Mouse (Mus musculus): ENCODE measurements around the gene Aifm2.

Gene Aifm2

DNA sequence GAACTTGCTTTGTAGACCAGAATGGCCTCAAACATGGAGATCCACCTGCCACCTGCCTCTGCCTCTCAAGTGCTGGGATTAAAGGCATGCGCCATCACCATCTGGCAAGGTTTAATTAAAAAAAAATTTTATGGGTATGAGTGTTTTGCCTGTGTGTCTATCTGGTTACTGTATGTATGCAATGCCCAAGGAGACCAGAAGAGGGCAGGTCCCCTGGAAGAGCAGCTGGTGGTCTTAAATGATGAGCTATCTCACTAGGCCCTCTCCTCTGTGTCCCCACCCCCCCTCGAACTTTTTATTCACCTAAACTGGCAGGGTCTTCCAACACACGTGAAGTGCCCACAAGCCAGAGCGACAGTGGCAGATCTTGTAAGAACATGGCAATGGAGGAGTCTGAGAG lies 26.8 kb downstream of the Aifm2 start:
- CTCF ChIA-PET: interaction anchor here (0.6 to 2.7 kb wide), 21 partner anchors 10 to 441 kb away, joined by 3 to 7 read pairs (median 4); no protein-coding TSS in a partner anchor
- POLR2A ChIA-PET: interaction anchor here in 3 of 4 experiments (0.6 to 1.0 kb wide), 4 partner anchors 8 to 122 kb away, joined by 4 to 5 read pairs (median 4); partner anchors contain the start of gene H2afy2 (in 1 of the 3)

DNA sequence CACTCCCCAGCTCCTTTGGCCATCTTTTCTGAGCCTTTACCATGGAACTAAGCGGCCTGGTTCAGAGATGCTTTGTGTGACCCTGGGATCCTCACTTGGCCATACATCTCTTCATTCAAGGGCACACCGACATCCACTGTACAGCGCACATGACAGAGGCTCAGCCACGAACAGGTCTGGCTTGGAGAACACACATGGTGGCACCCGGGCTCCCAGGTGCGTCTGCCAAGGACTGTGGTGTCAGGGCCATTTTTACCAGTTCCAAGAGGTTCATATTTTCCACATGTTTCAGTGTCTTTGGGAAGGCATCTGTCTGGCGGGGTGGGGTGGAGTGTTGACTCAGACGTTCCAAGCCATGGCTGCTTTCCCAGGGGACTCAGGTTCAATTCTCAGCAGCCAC lies 27.3 kb downstream of the Aifm2 start:
- CTCF ChIA-PET: interaction anchor here in 3 of 4 experiments (0.6 to 2.7 kb wide), 16 partner anchors 9 to 440 kb away, joined by 3 to 7 read pairs (median 4); no protein-coding TSS in a partner anchor
- POLR2A ChIA-PET: interaction anchor here in 1 of 4 experiments (0.6 to 1.0 kb wide), 2 partner anchors 9 to 927 kb away, joined by 4 to 6 read pairs; no protein-coding TSS in a partner anchor

DNA sequence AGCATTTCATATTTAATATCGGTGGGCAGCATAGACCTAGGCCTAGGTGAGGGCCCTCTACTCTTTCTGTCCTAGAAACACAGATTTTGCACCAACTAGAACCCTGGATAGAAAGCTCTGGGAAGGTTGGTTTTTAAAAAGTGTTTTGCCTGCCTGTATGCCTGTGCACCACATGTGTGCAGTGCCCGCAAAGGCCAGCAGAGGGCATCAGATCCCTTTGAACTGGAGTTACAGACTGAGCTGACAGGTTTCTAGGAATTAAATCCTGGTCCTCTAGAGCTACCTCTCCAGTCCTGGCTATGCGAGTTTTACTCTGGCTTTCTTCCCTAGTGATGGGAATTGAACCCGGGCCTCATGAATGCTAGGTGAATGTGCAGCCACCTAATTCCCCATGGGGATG lies 30.1 kb downstream of the Aifm2 start:
- ChIA-PET POLR2A (interaction anchor here (0.6 to 1.4 kb wide), 9 partner anchors 10 to 438 kb away, joined by 3 to 5 read pairs (median 3); partner anchors contain the start of gene H2afy2 (in 3 of the 4)), CTCF (interaction anchor here (0.5 to 2.1 kb wide), 79 partner anchors 8 to 920 kb away, joined by 3 to 17 read pairs (median 4); partner anchors contain the start of genes Aifm2 (in 2 of the 4) and H2afy2 (in 1 of the 4))

DNA sequence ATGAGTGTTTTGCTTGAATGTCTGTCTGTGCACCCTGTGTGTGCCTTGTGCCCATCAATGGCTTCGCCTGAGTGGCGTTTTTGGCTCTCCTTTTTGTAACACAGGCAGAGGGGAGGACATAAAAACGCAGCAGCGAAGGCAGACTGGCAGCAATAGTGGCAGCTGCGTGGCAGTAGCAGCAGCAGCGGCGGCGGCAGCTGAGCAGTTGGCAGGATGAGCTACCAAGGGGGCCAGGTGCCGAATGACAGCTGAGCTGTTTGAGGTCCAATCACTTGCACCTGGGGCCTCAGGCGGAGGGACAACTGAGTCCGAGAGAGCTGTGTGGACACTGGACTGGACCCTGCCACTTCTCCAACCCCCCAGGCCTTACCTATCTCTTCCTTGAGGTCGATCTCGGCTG lies 32.2 kb downstream of the Aifm2 start:
- CTCF ChIA-PET: interaction anchor here in 1 of 4 experiments (1.4 kb wide), 1 partner anchor 13 kb away, joined by 3 read pairs; no protein-coding TSS in a partner anchor
- POLR2A ChIA-PET: no interaction called here

DNA sequence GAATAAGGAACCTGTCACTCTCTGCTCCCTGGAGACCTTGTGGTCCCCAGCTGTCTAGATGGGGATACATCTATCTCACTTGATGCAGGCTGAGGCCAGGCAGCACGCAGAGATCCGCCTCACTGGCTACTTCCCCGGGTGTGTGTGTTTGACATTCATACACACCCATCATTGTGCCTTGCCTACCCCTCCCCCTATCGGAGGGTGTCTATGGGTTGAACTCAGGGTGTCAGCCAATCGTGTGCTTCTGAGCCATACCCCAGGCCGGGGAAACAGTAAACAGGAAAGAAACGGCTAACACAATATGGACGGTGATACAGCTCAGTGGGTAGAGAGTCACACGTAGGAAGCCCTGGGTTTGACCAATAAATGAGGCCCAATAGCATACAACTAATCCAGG lies 35.0 kb downstream of the Aifm2 start:
- CTCF ChIA-PET: interaction anchor here in 1 of 4 experiments (0.7 to 1.4 kb wide), 2 partner anchors 16 to 785 kb away, joined by 3 read pairs; no protein-coding TSS in a partner anchor

DNA sequence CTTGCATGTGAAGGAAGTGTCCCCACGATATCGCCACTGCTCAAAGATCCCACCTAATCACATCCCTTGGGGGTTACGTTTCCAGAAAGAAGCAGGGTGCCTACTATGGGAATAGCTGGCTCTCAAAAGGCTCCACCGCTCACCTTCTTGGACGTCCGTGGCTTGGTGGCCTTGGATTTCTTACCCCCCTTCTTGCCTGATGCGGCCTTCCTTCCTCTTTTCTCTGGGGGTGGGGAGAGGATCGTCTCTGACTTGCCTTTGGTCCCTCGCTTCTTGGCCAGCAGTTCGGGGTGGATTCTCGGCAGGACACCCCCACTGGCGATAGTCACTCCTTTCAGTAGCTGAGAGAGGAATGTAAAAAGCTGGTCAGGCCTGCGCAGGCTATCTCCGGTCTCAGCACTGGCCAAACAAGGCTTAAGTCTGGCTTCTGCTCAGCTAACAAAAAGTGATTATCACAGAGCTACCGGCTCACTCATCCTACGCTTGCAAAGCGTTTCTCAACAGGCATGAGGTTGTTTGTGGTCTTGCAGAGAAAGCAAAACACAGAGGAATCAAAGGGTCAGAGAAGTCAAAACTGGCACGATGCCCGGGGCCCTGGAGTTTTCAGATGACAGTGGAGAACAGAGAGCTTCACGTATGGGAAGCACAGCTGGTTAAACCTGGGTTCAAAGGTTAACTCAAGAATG lies 36.6 kb downstream of the Aifm2 start:
- CTCF ChIA-PET: interaction anchor here in 3 of 4 experiments (0.6 to 1.7 kb wide), 4 partner anchors 9 to 415 kb away, joined by 3 to 7 read pairs (median 4); no protein-coding TSS in a partner anchor

More for the DNA sequence above, 35.0 kb downstream of the Aifm2 start:
- POLR2A ChIA-PET: interaction anchor here in 3 of 4 experiments (0.6 to 2.2 kb wide), 16 partner anchors 8 to 713 kb away, joined by 3 to 9 read pairs (median 4); partner anchors contain the start of gene H2afy2 (in 1 of the 3)

DNA sequence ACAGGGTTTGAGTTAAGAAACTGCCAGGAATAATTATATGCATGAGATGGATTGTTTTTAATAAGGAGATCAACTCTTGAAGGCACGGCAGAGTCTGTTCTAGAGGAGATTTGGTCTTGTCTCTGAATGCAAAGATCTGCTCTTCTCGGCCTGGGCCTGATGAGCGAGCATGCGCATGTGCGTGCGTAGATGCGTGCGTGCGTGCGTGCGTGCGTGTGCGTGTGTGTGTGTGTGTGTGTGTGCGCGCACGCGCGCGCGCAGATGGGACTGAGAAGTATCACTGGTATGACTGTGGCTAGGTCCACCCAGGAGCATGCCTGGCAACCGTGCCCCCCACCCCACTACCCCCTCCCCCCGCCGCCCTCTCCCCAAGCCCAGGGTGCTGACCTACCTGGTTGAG lies 38.0 kb downstream of the Aifm2 start:
- ChIA-PET CTCF (interaction anchor here in 3 of 4 experiments (0.6 to 1.1 kb wide), 3 partner anchors 8 to 305 kb away, joined by 5 to 9 read pairs (median 7); no protein-coding TSS in a partner anchor), POLR2A (interaction anchor here in 2 of 4 experiments (1.1 kb wide), 2 partner anchors 20 to 30 kb away, joined by 3 read pairs; no protein-coding TSS in a partner anchor)

More for the DNA sequence above, 36.6 kb downstream of the Aifm2 start:
- POLR2A ChIA-PET: interaction anchor here in 3 of 4 experiments (0.7 to 2.2 kb wide), 8 partner anchors 10 to 436 kb away, joined by 3 to 9 read pairs (median 4); no protein-coding TSS in a partner anchor

DNA sequence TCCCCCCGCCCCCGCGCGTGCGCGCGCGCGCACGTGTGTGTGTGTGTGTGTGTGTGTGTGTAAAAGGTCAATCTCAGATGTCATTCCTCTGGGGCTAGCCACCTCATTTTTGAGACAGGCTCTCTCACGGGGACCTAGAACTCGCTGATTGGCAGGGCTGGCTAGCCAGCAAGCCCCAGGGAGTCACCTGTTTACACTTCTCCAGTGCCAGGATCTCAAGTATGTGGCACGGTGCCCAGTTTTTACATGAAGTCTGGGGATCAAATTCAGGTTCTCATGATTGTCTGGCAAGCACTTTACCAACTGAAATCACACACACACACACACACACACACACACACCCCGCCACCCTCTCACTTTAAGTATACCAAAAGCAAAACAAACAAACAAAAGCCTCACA lies 42.0 kb downstream of the Aifm2 start:
- POLR2A ChIA-PET: interaction anchor here in 2 of 4 experiments (0.6 to 1.7 kb wide), 4 partner anchors 9 to 160 kb away, joined by 3 to 6 read pairs (median 4); no protein-coding TSS in a partner anchor
- CTCF ChIA-PET: no interaction called here

DNA sequence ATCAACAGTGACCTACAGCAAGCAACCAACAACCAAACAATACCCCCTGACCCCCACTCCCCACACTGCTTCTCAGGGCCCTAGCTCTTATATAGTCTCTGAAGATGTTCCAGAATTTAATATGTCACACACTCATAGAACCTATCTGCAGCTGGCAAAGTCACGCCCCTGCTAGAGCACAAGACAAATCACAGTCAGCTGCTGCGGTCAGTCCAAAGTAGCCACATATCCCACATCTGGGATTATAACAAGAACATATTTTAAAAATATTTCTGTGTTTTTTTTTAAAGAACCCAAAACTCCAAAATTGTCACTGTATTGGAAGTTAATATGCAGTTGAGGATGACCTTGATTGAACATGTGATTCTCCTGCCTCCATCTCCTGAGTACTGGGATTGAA lies 43.8 kb downstream of the Aifm2 start:
- ChIA-PET CTCF (interaction anchor here in 1 of 4 experiments (1.0 kb wide), 1 partner anchor 14 kb away, joined by 3 read pairs; no protein-coding TSS in a partner anchor), POLR2A (interaction anchor here in 2 of 4 experiments (1.3 to 1.7 kb wide), 2 partner anchors 8 to 34 kb away, joined by 4 read pairs; no protein-coding TSS in a partner anchor)

DNA sequence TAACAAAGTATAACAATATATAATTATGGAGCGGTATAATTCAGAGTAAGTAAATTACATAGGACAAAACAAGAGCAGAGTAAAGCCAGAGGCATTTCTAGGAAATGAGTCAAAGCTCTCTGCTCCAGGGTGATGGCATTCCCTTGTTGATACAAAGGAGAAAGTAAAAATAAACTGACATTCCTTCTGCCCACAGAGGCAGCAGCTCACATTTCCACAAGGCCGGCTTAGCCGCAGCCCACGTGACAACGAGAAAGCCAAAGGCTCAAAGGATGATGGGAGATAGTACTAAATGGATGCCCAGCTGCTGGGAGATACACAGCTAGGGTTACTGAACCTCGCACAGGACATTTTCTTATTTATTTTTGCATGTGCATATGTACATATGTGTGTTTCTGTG lies 44.8 kb downstream of the Aifm2 start:
- ChIA-PET POLR2A (interaction anchor here in 3 of 4 experiments (0.7 to 1.3 kb wide), 4 partner anchors 9 to 80 kb away, joined by 3 to 4 read pairs (median 4); partner anchors contain the start of gene Sar1a (in 1 of the 3)), CTCF (interaction anchor here in 2 of 4 experiments (1.0 to 1.1 kb wide), 2 partner anchors 15 kb away, joined by 3 to 5 read pairs; no protein-coding TSS in a partner anchor)

DNA sequence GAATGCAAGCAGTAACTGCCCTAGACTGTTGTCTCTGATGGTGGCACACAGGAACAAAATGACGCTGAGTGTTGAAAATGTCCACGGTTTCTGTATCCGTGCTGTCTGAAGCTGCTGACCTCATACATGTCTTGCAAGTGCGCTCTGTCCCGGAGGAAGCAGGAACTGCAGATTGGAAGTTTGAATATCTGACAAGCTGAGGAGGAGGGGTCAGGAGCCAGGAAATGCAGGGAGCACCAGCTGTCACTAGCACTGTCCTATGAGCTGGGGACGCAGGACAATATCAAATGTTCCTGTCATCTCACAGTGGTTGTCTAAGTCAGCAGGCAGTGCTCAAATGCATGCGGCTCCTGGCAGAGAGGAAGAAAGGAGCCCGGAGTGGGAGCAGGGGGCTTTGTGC lies 49.6 kb downstream of the Aifm2 start:
- ChIA-PET CTCF (no interaction called here), POLR2A (no interaction called here)

DNA sequence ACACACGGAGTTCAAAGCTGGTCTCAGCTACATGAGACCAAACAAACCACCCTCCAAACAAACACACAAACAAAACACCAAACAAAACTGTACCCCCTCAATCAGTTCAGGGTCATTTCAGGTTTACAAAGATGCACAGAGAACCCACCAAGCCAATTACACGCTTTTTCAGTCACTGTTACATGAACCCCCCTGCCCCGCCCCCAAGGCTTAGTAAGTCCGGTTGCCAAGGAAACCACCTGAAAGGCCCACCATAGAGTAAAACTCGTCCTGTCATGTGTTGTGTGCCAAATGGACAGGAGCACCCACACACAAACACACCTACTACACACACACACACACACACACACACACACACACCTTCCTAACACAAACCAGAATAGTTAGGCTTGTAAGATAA lies 50.5 kb downstream of the Aifm2 start:
- CTCF ChIA-PET: interaction anchor here in 2 of 4 experiments (0.6 kb wide), 2 partner anchors 21 to 24 kb away, joined by 3 to 4 read pairs; no protein-coding TSS in a partner anchor
- POLR2A ChIA-PET: interaction anchor here in 1 of 4 experiments (0.8 kb wide), 1 partner anchor 40 kb away, joined by 3 read pairs; no protein-coding TSS in a partner anchor

DNA sequence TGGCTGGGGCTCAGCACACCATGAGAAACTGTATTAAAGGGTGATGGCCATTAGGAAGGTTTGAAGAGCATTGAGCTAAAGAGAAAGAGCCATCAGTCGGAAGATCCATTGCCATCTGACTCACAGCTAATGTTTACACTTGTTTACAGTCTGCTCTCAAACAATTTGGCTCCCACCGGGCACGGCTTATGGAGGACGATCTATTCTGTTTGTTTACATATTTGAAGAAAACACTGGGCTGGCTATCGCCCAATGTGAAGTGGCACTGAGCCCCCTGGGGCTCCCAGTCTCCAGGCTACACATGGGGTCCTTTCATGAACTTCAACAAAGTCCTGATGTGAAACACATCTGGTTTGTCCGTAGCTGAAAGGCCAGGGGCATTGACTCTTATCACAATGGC lies 51.7 kb downstream of the Aifm2 start:
- ChIA-PET POLR2A (interaction anchor here in 1 of 4 experiments (0.8 kb wide), 1 partner anchor 21 kb away, joined by 3 read pairs; no protein-coding TSS in a partner anchor), CTCF (interaction anchor here in 1 of 4 experiments (0.5 kb wide), 1 partner anchor 180 kb away, joined by 3 read pairs; no protein-coding TSS in a partner anchor)

DNA sequence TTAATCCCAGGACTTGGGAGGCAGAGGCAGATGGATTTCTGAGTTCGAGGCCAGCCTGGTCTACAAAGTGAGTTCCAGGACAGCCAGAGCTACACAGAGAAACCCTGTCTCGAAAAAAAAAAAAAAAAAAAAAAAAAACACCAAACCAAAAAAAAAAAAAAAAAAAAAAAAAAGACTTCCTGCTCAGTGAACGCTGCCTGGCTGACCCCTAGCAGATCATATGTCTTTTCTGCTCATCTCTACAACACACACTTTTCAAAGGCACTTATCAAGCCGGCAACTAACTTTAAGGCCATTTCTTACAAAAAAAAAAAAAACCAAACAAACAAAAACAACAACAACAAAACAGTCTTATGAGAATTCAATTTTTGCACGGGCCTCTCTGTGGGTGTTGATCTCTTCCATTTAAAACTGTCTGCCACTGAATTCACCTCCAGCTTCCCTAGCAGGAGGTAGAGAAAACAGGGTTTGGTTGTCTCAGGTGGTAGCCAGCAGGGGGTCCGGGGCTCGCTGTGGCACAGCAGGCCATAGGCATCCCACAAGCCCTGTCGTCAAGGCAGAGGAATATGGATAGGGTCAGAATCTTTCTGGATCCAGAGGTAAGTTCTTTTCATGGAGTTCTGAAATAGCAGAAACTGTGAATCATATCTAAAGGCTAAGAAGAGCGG lies 66.5 kb downstream of the Aifm2 start:
- POLR2A ChIA-PET: interaction anchor here in 2 of 4 experiments (0.7 to 1.6 kb wide), 5 partner anchors 8 to 1575 kb away, joined by 3 to 7 read pairs (median 3); no protein-coding TSS in a partner anchor
- CTCF ChIA-PET: no interaction called here

DNA sequence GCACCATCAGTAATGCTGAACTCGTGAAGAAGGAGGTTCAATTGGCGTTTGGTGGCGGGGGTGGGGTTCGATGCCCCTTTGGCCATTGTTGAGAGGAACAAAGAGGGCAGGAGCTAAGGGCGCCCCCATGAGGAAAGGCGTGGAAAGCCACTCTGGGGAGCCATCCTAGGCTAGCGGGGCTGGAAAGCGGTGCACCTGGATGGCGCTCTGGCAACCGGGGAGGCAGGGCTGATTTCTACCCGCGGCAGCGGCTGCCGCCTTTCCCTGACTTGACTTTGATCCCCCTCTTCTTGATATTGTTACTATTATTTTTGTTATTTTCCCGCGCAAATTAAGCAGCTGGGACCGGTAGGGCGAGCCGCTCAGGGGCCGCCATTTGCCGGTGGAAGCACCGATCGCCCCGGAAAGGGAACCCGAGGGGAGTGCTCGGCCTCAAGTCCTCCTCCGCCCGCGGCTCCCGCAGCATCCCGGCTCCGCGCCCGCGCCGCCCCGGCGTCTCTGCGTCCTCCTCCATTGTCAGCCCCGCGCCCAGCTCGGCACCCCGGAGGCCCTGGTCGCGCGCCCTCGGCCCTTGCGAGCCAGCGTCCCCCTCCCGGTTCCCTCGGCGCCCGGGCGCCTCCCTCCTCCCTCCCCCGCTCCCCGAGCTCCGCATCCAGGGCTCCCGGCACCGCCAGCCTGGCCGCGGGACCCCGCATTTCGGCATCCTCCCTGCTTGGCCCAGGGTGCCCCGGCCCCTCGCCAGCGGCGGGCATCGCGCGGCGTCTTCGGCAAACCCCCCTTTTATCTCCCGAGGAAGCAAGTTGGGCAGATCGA lies 67.9 kb downstream of the Aifm2 start:
- POLR2A ChIA-PET: interaction anchor here in 3 of 4 experiments (0.5 to 2.2 kb wide), 28 partner anchors 8 to 720 kb away, joined by 3 to 9 read pairs (median 4); no protein-coding TSS in a partner anchor
- CTCF ChIA-PET: interaction anchor here (0.6 to 2.2 kb wide), 15 partner anchors 9 to 1495 kb away, joined by 3 to 6 read pairs (median 3); no protein-coding TSS in a partner anchor

DNA sequence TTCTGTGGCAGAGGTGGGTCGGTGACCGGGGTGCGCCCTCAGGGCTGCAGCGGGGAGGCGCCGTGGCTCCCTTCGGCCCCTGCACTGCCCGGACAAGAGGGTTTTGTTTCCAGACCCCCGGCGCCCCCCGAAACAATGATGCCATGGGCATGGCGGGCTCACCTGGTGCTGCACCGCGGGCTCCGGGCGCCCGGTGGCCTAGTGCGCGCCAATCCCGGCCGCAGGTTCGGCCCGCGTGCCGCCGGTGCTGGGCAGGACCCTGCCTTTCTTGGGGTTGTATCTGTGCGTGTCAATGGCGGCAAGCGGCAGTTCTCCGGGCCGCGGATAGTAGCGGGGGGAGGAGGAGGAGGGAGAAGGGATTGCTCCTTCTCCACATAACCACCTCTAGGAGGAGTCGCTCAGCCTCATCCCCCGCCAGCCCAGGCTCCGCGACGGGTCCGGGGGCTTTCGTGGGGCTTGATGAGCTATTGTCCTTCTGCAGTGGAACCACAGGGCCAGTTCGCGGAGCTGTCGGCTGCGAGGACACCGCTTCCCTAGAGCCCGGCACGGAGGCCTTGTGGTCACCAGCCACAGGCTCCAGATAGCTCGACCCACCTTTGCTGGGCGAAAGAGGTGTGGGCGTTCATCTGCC lies 68.7 kb downstream of the Aifm2 start, which contains the start of gene H2afy2:
Gene H2afy2 (minus strand): TSS at position 527 of the 631 bp plus-strand sequence.
- POLR2A ChIA-PET: interaction anchor here (0.6 to 2.2 kb wide), 25 partner anchors 9 to 721 kb away, joined by 3 to 9 read pairs (median 4); no protein-coding TSS in a partner anchor
- CTCF ChIA-PET: interaction anchor here (0.6 to 2.2 kb wide), 13 partner anchors 9 to 626 kb away, joined by 3 to 6 read pairs (median 4); no protein-coding TSS in a partner anchor
